Mouse (Mus musculus): Measurements from ENCODE around the gene Itga9. TPM values are rescaled to one million over a fixed set of nuclear protein-coding genes. Genes with fewer than 3 reads are reported as not detected.

Gene Itga9
- total and polyA plus RNA-seq, 2 experiments from 2014 or later: 0.99 to 3.3 TPM

- H3K9me3 ChIP-seq (ENCODE audit: low read length): no peaks in the 10 kb centered on the region
- no peak overlapping the region for H3K4me3 ChIP-seq (ENCODE audit: low read depth, low read length)
- no peak overlapping the region for H3K9ac ChIP-seq
- WGBS: 95% methylated on average over 6 of the region's 6 CpGs
- no peaks in the 10 kb centered on the region for H3K4me1 ChIP-seq (ENCODE audit: insufficient read depth)
- no peaks in the 10 kb centered on the region for H3K27me3 ChIP-seq (ENCODE audit: insufficient read depth, low read length)
- no peak for ATAC-seq
- no peaks in the 10 kb centered on the region for H3K36me3 ChIP-seq (ENCODE audit: insufficient read depth)
- no peak overlapping the region for H3K4me2 ChIP-seq (ENCODE audit: low read depth)
- no peak for DNase-seq
- no peak for TF ChIP-seq CTCF (IDR thresholded peaks at IDR 0.05; ENCODE audit: low read depth)
- H3K27ac ChIP-seq (ENCODE audit: low read depth, low read length): no peak overlapping the region
Observed at GRCm38 (mm10) chr9:118721056-118721455, 114.6 kb downstream of the Itga9 start.

- Histone ChIP-seq H3K27me3 (ENCODE audit: insufficient read depth, low read length) (no peaks in the 10 kb centered on the region), H3K9me3 (ENCODE audit: low read length) (no peaks in the 10 kb centered on the region), H3K9ac (no peak overlapping the region), H3K4me3 (ENCODE audit: low read depth, low read length) (no peak overlapping the region), H3K27ac (ENCODE audit: low read depth, low read length) (no peak overlapping the region), H3K4me2 (ENCODE audit: low read depth) (no peak overlapping the region), H3K4me1 (ENCODE audit: insufficient read depth) (no peaks in the 10 kb centered on the region), H3K36me3 (ENCODE audit: insufficient read depth) (no peaks in the 10 kb centered on the region)
- DNase-seq (no peak), ATAC-seq (no peak)
- 89% methylated on average over 2 of the region's 2 CpGs for WGBS
- TF ChIP-seq CTCF (IDR thresholded peaks at IDR 0.05; ENCODE audit: low read depth): no peak
Observed at GRCm38 (mm10) chr9:118722789-118723325, 116.4 kb downstream of the Itga9 start.

GRCm38 (mm10) chr9:118725128-118725527 is 118.6 kb downstream of the Itga9 start:
- DNase-seq: no peak
- WGBS: 81% methylated on average over 9 of the region's 9 CpGs
- no peak overlapping the region for H3K9ac ChIP-seq
- H3K36me3 ChIP-seq (ENCODE audit: insufficient read depth): no peaks in the 10 kb centered on the region
- no peak for TF ChIP-seq CTCF (IDR thresholded peaks at IDR 0.05; ENCODE audit: low read depth)
- no peak for ATAC-seq
- no peak overlapping the region for H3K4me3 ChIP-seq (ENCODE audit: low read depth, low read length)
- no peak overlapping the region for H3K4me2 ChIP-seq (ENCODE audit: low read depth)
- H3K4me1 ChIP-seq (ENCODE audit: insufficient read depth): no peaks in the 10 kb centered on the region
- H3K27ac ChIP-seq (ENCODE audit: low read depth, low read length): no peak overlapping the region
- no peaks in the 10 kb centered on the region for H3K27me3 ChIP-seq (ENCODE audit: insufficient read depth, low read length)
- no peaks in the 10 kb centered on the region for H3K9me3 ChIP-seq (ENCODE audit: low read length)

GRCm38 (mm10) chr9:118726550-118726949 is 120.1 kb downstream of the Itga9 start:
- H3K9me3 ChIP-seq (ENCODE audit: low read length): no peaks in the 10 kb centered on the region
- H3K4me1 ChIP-seq (ENCODE audit: insufficient read depth): no peaks in the 10 kb centered on the region
- H3K36me3 ChIP-seq (ENCODE audit: insufficient read depth): no peaks in the 10 kb centered on the region
- DNase-seq (no peak), ATAC-seq (no peak)
- no peak overlapping the region for H3K4me2 ChIP-seq (ENCODE audit: low read depth)
- TF ChIP-seq CTCF (IDR thresholded peaks at IDR 0.05; ENCODE audit: low read depth): no peak
- H3K9ac ChIP-seq: no peak overlapping the region
- 91% methylated on average over 4 of the region's 4 CpGs for WGBS
- no peaks in the 10 kb centered on the region for H3K27me3 ChIP-seq (ENCODE audit: insufficient read depth, low read length)
- no peak overlapping the region for H3K27ac ChIP-seq (ENCODE audit: low read depth, low read length)
- no peak overlapping the region for H3K4me3 ChIP-seq (ENCODE audit: low read depth, low read length)

GRCm38 (mm10) chr9:118728296-118728695 is 121.8 kb downstream of the Itga9 start:
- Histone ChIP-seq H3K27me3 (ENCODE audit: insufficient read depth, low read length) (no peaks in the 10 kb centered on the region), H3K27ac (ENCODE audit: low read depth, low read length) (no peak overlapping the region), H3K4me2 (ENCODE audit: low read depth) (no peak overlapping the region), H3K4me1 (ENCODE audit: insufficient read depth) (no peaks in the 10 kb centered on the region), H3K9me3 (ENCODE audit: low read length) (no peaks in the 10 kb centered on the region), H3K4me3 (ENCODE audit: low read depth, low read length) (no peak overlapping the region), H3K36me3 (ENCODE audit: insufficient read depth) (no peaks in the 10 kb centered on the region), H3K9ac (no peak overlapping the region)
- ATAC-seq: no peak
- 84% methylated on average over 6 of the region's 6 CpGs for WGBS
- no peak for TF ChIP-seq CTCF (IDR thresholded peaks at IDR 0.05; ENCODE audit: low read depth)
- no peak for DNase-seq

- no peaks in the 10 kb centered on the region for H3K27me3 ChIP-seq (ENCODE audit: insufficient read depth, low read length)
- no peak overlapping the region for H3K27ac ChIP-seq (ENCODE audit: low read depth, low read length)
- no peak overlapping the region for H3K4me3 ChIP-seq (ENCODE audit: low read depth, low read length)
- 88% methylated on average over 5 of the region's 5 CpGs for WGBS
- H3K9ac ChIP-seq: no peak overlapping the region
- H3K36me3 ChIP-seq (ENCODE audit: insufficient read depth): no peaks in the 10 kb centered on the region
- DNase-seq (no peak), ATAC-seq (no peak)
- no peak overlapping the region for H3K4me2 ChIP-seq (ENCODE audit: low read depth)
- no peaks in the 10 kb centered on the region for H3K9me3 ChIP-seq (ENCODE audit: low read length)
- H3K4me1 ChIP-seq (ENCODE audit: insufficient read depth): no peaks in the 10 kb centered on the region
- no peak for TF ChIP-seq CTCF (IDR thresholded peaks at IDR 0.05; ENCODE audit: low read depth)
Observed at GRCm38 (mm10) chr9:118728987-118729386, 122.5 kb downstream of the Itga9 start.

- Histone ChIP-seq H3K4me2 (ENCODE audit: low read depth) (no peak overlapping the region), H3K27me3 (ENCODE audit: insufficient read depth, low read length) (no peaks in the 10 kb centered on the region), H3K4me1 (ENCODE audit: insufficient read depth) (no peaks in the 10 kb centered on the region), H3K36me3 (ENCODE audit: insufficient read depth) (no peaks in the 10 kb centered on the region), H3K9me3 (ENCODE audit: low read length) (no peaks in the 10 kb centered on the region), H3K4me3 (ENCODE audit: low read depth, low read length) (no peak overlapping the region), H3K27ac (ENCODE audit: low read depth, low read length) (no peak overlapping the region), H3K9ac (no peak overlapping the region)
- 66% methylated on average over 8 of the region's 8 CpGs for WGBS
- DNase-seq (no peak), ATAC-seq (no peak)
- no peak for TF ChIP-seq CTCF (IDR thresholded peaks at IDR 0.05; ENCODE audit: low read depth)
Observed at GRCm38 (mm10) chr9:118730172-118730571, 123.7 kb downstream of the Itga9 start.

All from forebrain, postnatal 0 days (tissue).